Mouse (Mus musculus) erythroblast, embryonic 14.5 days (primary cell): Measurements from ENCODE around the gene Cbx2. TPM values are rescaled to one million over a fixed set of nuclear protein-coding genes. Genes with fewer than 3 reads are reported as not detected.

Experiments used
- H3K27me3 ChIP-seq: 2 replicates; pipeline ENCODE4 v1.6.1; 2012; ENCODE audit warnings: inconsistent platforms; ENCODE audit not compliant: control insufficient read depth
- H3K36me3 ChIP-seq: 2 replicates; pipeline ENCODE4 v1.6.1; 2012; ENCODE audit warnings: mild to moderate bottlenecking, inconsistent platforms; ENCODE audit not compliant: control insufficient read depth
- H3K4me1 ChIP-seq: 2 replicates; pipeline ENCODE4 v1.6.1; 2012; ENCODE audit warnings: inconsistent platforms; ENCODE audit not compliant: control insufficient read depth
- H3K4me3 ChIP-seq: replicated peaks from 2 replicates; pipeline ENCODE3; 2012; ENCODE audit warnings: moderate library complexity, mild to moderate bottlenecking, inconsistent platforms
- H3K9me3 ChIP-seq: 2 replicates; pipeline ENCODE4 v1.6.1; 2012; ENCODE audit warnings: low read length, inconsistent platforms, mixed read lengths; ENCODE audit not compliant: control insufficient read depth
- GATA1 ChIP-seq: IDR thresholded peaks from 2 replicates; pipeline ENCODE4 v1.6.1; 2012; ENCODE audit warnings: low read length, inconsistent platforms, mixed read lengths
- TAL1 ChIP-seq: IDR thresholded peaks from 3 replicates; pipeline ENCODE4 v1.6.1; 2012; ENCODE audit warnings: low read length, inconsistent platforms, mixed read lengths
- polyA plus RNA-seq: library from polyadenylated mRNA; stranded (reverse); fragments of >175 nt; gene quantifications from 2 replicates; pipeline ENCODE4 v1.2.3, GENCODE M21; 2012

Cbx2 gene
- polyA plus RNA-seq, 1 experiment = 0.09 TPM

- peaks cover 29% of the 10 kb centered on the region for H3K4me1 ChIP-seq
- no peak for TF ChIP-seq GATA1
- TF ChIP-seq TAL1 = no peak
- no peaks in the 10 kb centered on the region for H3K36me3 ChIP-seq
- H3K9me3 ChIP-seq = peaks cover 13% of the 10 kb centered on the region; the same call in 1 of the 2 replicates
- peaks cover 100% of the 10 kb centered on the region for H3K27me3 ChIP-seq
- no peak overlapping the region for H3K4me3 ChIP-seq
These were observed 22.0 kb downstream of the Cbx2 start for GRCm38 (mm10) chr11:119044551-119045337.

GRCm38 (mm10) chr11:119046601-119047245 lies 24.0 kb downstream of the Cbx2 start:
- H3K4me3 ChIP-seq = no peak overlapping the region
- TF ChIP-seq GATA1 (no peak), TAL1 (no peak)
- H3K9me3 ChIP-seq = peaks cover 6% of the 10 kb centered on the region; the same call in 1 of the 2 replicates
- H3K4me1 ChIP-seq = peaks cover 10% of the 10 kb centered on the region
- peaks cover 100% of the 10 kb centered on the region for H3K27me3 ChIP-seq
- H3K36me3 ChIP-seq = no peaks in the 10 kb centered on the region

DNA sequence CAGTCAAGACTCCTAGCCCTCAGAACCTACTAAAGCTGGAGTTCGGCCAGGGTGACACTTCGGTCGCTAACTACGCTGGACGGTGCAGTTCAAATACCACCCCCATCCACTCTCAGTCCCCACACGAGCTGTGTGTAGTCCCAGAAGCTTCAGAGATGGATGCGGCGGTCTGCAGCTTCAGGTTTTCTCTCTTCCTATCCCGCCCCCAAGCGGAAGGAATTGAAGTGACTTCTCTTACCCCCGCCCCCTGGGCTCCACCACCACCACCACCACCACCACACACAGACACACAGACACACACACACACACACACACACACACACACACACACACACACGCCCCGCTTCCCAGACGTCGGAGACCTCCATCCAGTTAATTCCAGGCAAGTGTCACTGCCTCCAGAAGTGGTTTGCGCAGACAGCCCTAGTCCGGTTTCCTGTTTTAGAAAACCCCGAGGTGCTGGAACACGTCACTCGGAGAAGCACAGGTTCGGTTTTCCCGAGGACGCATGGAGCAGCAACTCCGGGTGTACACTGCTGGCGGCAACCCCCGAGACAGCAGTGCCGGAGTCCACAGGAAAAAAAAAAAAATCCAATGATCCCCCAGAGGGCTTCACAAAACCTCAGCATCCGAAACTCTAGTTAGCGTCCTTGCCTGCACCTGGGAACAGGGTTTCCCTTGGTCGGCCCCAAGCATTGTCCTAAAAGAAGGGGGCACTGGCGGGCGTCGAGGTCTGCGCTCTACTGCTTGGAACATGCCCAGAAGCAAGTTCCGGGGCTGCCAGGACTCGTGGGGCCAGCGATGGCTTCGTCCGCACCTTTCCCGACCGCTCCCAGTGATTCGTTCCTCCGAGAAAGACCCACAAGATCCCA lies 24.7 kb downstream of the Cbx2 start:
- no peak for TF ChIP-seq GATA1
- TF ChIP-seq TAL1 = no peak
- Histone ChIP-seq H3K9me3 (peaks cover 3% of the 10 kb centered on the region; the same call in 1 of the 2 replicates), H3K4me3 (no peak overlapping the region), H3K36me3 (no peaks in the 10 kb centered on the region), H3K4me1 (peaks cover 7% of the 10 kb centered on the region), H3K27me3 (peaks cover 100% of the 10 kb centered on the region)

DNA sequence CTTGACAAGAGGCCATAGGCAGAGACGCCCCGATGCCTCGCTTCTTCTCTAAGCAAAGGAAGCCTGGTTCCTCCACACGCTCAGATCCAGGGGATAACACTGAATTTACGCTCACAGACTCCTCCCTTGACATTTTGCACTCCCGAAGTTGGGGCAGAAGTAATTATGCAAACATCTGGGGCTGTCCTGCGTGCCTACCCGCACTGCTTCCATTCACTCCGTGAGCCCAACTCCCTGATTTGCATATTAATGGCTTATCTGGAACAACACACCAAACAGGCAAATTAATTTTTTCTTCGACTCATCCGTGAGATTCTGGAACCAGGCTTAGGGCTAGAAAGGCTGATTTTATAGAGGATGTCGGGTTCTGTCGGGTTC lies 25.4 kb downstream of the Cbx2 start:
- no peak for TF ChIP-seq GATA1
- TF ChIP-seq TAL1 = no peak
- H3K36me3 ChIP-seq = no peaks in the 10 kb centered on the region
- H3K9me3 ChIP-seq = peaks cover 3% of the 10 kb centered on the region; the same call in 1 of the 2 replicates
- H3K27me3 ChIP-seq = peaks cover 100% of the 10 kb centered on the region
- peaks cover 7% of the 10 kb centered on the region for H3K4me1 ChIP-seq
- no peak overlapping the region for H3K4me3 ChIP-seq

- H3K9me3 ChIP-seq = peaks cover 5% of the 10 kb centered on the region; the same call in 1 of the 2 replicates
- H3K4me1 ChIP-seq = peaks cover 5% of the 10 kb centered on the region
- H3K4me3 ChIP-seq = no peak overlapping the region
- H3K27me3 ChIP-seq = peaks cover 100% of the 10 kb centered on the region
- TF ChIP-seq GATA1 (no peak), TAL1 (no peak)
- H3K36me3 ChIP-seq = no peaks in the 10 kb centered on the region
These were observed 27.6 kb downstream of the Cbx2 start for GRCm38 (mm10) chr11:119050361-119050760.

GRCm38 (mm10) chr11:119051426-119051825 lies 28.7 kb downstream of the Cbx2 start:
- no peak overlapping the region for H3K4me3 ChIP-seq
- H3K27me3 ChIP-seq = peaks cover 100% of the 10 kb centered on the region
- H3K36me3 ChIP-seq = no peaks in the 10 kb centered on the region
- peaks cover 4% of the 10 kb centered on the region; the same call in 1 of the 2 replicates for H3K9me3 ChIP-seq
- TF ChIP-seq GATA1 (no peak), TAL1 (no peak)
- peaks cover 6% of the 10 kb centered on the region for H3K4me1 ChIP-seq

DNA sequence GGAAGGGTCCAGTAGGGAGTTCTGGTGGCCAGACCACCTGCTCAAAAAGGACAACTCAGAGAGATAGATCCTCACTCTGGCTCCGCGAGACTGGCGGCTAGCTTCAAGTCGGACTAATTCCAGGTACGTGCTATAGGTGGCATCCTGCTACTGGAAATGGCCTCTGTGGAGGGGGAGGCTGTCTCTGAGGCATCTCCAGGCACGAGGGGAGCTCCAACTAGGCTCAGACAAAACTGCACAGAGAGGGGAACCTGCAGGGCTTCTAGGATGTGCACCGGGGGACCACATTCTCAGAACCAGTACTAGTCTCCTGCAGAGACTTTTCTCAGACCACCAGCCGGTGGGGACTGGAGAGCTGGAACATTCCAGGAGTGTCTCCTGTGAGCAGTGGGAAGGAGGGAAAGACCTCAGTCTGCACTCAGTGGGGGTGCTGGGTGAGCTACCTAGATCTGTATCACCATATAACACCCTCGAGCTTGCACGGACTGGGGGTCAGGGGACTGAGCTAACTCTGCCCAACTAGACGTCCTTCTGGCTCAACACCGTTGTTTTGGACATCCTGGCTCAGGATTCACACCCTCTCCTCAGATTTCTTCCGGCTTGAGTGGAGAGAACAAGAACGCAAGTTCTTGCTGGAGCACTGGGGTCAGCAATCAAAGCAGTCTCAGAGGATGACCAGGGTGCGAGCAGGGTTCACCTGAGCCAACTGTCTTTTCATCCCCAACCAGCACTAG lies 29.3 kb downstream of the Cbx2 start:
- Histone ChIP-seq H3K4me3 (no peak overlapping the region), H3K36me3 (no peaks in the 10 kb centered on the region), H3K27me3 (peaks cover 100% of the 10 kb centered on the region), H3K9me3 (peaks cover 2% of the 10 kb centered on the region; the same call in 1 of the 2 replicates), H3K4me1 (peaks cover 2% of the 10 kb centered on the region)
- TF ChIP-seq TAL1 (no peak), GATA1 (no peak)

- TF ChIP-seq TAL1 = no peak
- TF ChIP-seq GATA1 = no peak
- Histone ChIP-seq H3K4me1 (peaks cover 2% of the 10 kb centered on the region), H3K36me3 (no peaks in the 10 kb centered on the region), H3K9me3 (peaks cover 2% of the 10 kb centered on the region; the same call in 1 of the 2 replicates), H3K27me3 (peaks cover 100% of the 10 kb centered on the region), H3K4me3 (no peak overlapping the region)
These were observed 30.0 kb downstream of the Cbx2 start for GRCm38 (mm10) chr11:119052661-119053256.
